ENCODE assay signal across 13 mouse cellular contexts in the genomic region with DNA sequence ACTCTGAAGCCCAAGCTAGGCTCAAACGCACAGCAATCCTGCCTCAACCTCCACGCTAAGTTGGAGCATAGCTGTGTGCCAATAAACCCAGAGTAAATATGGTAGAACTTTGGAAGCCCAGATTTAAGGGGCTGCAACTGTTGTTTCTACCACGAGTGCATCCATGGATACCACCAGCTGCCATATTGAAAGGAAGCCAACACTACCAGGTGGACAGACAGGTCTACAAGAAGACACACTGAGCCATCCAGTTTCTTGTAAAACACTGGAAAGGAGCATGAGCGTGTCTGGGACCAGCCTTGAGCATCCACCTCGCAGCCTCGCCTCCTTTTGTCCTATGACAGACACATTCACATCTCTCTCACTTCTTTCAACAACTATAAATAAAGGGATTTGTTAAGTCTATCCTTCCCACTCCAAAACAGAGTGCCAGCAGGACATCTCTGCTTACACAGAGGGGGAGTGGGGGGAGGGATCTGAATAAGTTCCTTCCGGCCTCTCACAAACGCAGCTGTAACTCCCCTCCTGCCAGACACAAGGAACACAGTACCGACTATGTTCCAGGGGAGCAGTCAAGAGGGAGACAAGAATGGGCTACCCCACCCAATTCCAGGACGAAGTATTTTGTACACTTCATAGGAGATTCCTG.
DNase-seq lines count a peak whose midpoint lies in the region; ATAC-seq lines count a peak whose summit lies in the region.
"Had no signal": no experiment of that assay in that cellular context is flagged by ENCODE, and none has a peak within 500 bp of the region (broad histone marks: within the 10 kb centered on the region; RNA-seq: fewer than 3 reads in every experiment).

No protein-coding gene starts in this region.

- peaks cover 60% of the 10 kb centered on the region for H3K4me1 ChIP-seq in heart, embryonic 10.5 days
- peaks cover 78% of the 10 kb centered on the region for H3K4me1 ChIP-seq in heart, embryonic 12.5 days (replicated peaks)
- H3K4me1 ChIP-seq in lung, embryonic 16.5 days (replicated peaks; ENCODE audit: control insufficient read depth, insufficient read depth, low read length), result peaks cover 31% of the 10 kb centered on the region
- H3K4me1 ChIP-seq in forebrain, embryonic 14.5 days (ENCODE audit: control insufficient read depth, insufficient read depth, low read length), result 0 out of 2 replicates have a peak, but pooled peaks cover 6% of the 10 kb centered on the region

- peak overlapping the region; percentile 42; the same call in 1 of the 2 replicates for H3K27ac ChIP-seq in heart, embryonic 10.5 days
- H3K27ac ChIP-seq in heart, embryonic 12.5 days (ENCODE audit: poor library complexity, severe bottlenecking), result no peak overlapping the region
- H3K27ac ChIP-seq in lung, embryonic 16.5 days (ENCODE audit: low read length), result peak overlapping the region; percentile 53; the same call in 1 of the 2 replicates
- no peak overlapping the region for H3K27ac ChIP-seq in forebrain, embryonic 14.5 days (ENCODE audit: low read depth, low read length)
- H3K27ac ChIP-seq: limb, embryonic 15.5 days had no signal

- H3K9ac ChIP-seq in heart, embryonic 12.5 days, result no peak overlapping the region
- H3K9ac ChIP-seq in lung, embryonic 16.5 days (ENCODE audit: low read length), result no peak overlapping the region
- no peak overlapping the region for H3K9ac ChIP-seq in forebrain, embryonic 14.5 days (ENCODE audit: low read length)
- H3K9ac ChIP-seq: limb, embryonic 15.5 days had no signal

- H3K9me3 ChIP-seq in heart, embryonic 10.5 days, result no peaks in the 10 kb centered on the region
- no peaks in the 10 kb centered on the region for H3K9me3 ChIP-seq in heart, embryonic 12.5 days (replicated peaks)
- no peaks in the 10 kb centered on the region for H3K9me3 ChIP-seq in lung, embryonic 16.5 days (ENCODE audit: control insufficient read depth, low read length)
- H3K9me3 ChIP-seq in forebrain, embryonic 14.5 days (replicated peaks; ENCODE audit: control insufficient read depth, low read length), result no peaks in the 10 kb centered on the region
- H3K9me3 ChIP-seq: limb, embryonic 15.5 days had no signal

- no peak overlapping the region for H3K4me2 ChIP-seq in heart, embryonic 12.5 days
- no peak overlapping the region for H3K4me2 ChIP-seq in lung, embryonic 16.5 days (ENCODE audit: low read depth, low read length)
- no peak overlapping the region for H3K4me2 ChIP-seq in forebrain, embryonic 14.5 days (ENCODE audit: low read length)
- H3K4me2 ChIP-seq: limb, embryonic 15.5 days had no signal

- no peak overlapping the region for H3K4me3 ChIP-seq in heart, embryonic 10.5 days
- no peak overlapping the region for H3K4me3 ChIP-seq in heart, embryonic 12.5 days
- no peak overlapping the region for H3K4me3 ChIP-seq in lung, embryonic 16.5 days (ENCODE audit: low read length)
- no peak overlapping the region for H3K4me3 ChIP-seq in forebrain, embryonic 14.5 days (ENCODE audit: low read depth, low read length)
- H3K4me3 ChIP-seq: limb, embryonic 15.5 days had no signal

- no peaks in the 10 kb centered on the region for H3K27me3 ChIP-seq in heart, embryonic 10.5 days (ENCODE audit: insufficient read depth, poor library complexity, severe bottlenecking)
- no peaks in the 10 kb centered on the region for H3K27me3 ChIP-seq in heart, embryonic 12.5 days (replicated peaks)
- H3K27me3 ChIP-seq in lung, embryonic 16.5 days (ENCODE audit: control insufficient read depth, insufficient read depth, low read depth, low read length), result no peaks in the 10 kb centered on the region
- H3K27me3 ChIP-seq in forebrain, embryonic 14.5 days (replicated peaks; ENCODE audit: control insufficient read depth, insufficient read depth, low read length), result no peaks in the 10 kb centered on the region
- H3K27me3 ChIP-seq: limb, embryonic 15.5 days had no signal

- ATAC-seq in heart, embryonic 12.5 days (ENCODE audit: insufficient number of reproducible peaks, low FRiP score), result no peak
- ATAC-seq in lung, embryonic 16.5 days (ENCODE audit: low read depth), result peak; percentile 72
- peak; percentile 52; the same call in 1 of the 2 replicates for ATAC-seq in forebrain, embryonic 14.5 days
- ATAC-seq: CD4-positive, CD25-positive, alpha-beta regulatory T cell, adult 4 months had no signal

- 64% methylated on average over 10 of the region's 10 CpGs for WGBS in heart, embryonic 10.5 days
- WGBS in heart, embryonic 12.5 days, result 68% methylated on average over 10 of the region's 10 CpGs
- WGBS in lung, embryonic 16.5 days, result 42% methylated on average over 10 of the region's 10 CpGs
- 37% methylated on average over 10 of the region's 10 CpGs for WGBS in forebrain, embryonic 14.5 days

- 0 out of 2 replicates have a peak, but pooled peaks cover 2% of the 10 kb centered on the region for H3K36me3 ChIP-seq in heart, embryonic 10.5 days
- peaks cover 3% of the 10 kb centered on the region; the same call in 1 of the 2 replicates for H3K36me3 ChIP-seq in heart, embryonic 12.5 days
- H3K36me3 ChIP-seq in lung, embryonic 16.5 days (ENCODE audit: control insufficient read depth, insufficient read depth, low read length), result no peaks in the 10 kb centered on the region
- H3K36me3 ChIP-seq in forebrain, embryonic 14.5 days (ENCODE audit: control insufficient read depth, insufficient read depth, low read length), result no peaks in the 10 kb centered on the region

- DNase-seq in heart, embryonic 10.5 days (ENCODE audit: low spot score), result no peak
- no peak for DNase-seq in lung, postnatal 14 days
- peak; percentile 99 for DNase-seq in R1 (ENCODE audit: low read depth, low spot score)
- DNase-seq in forebrain, embryonic 14.5 days (ENCODE audit: low spot score), result peak; percentile 40
- no peak for DNase-seq in neural tube, embryonic 10.5 days (ENCODE audit: extremely low spot score, low spot score)
- DNase-seq in thymus, postnatal 4 days, result no peak
- DNase-seq: adrenal gland, postnatal 14 days; kidney, adult 8-10 months; right cerebral cortex, postnatal 4 days had no signal

Comparison
In these comparisons a context has a peak if more than half of its experiments do, and no peak if none do; other contexts are left out.
1. H3K27ac ChIP-seq: peak in heart, embryonic 10.5 days (single experiment) and lung, embryonic 16.5 days (single experiment); none in heart, embryonic 12.5 days (single experiment) and forebrain, embryonic 14.5 days (single experiment).
2. DNase-seq: peak in R1 (single experiment) and forebrain, embryonic 14.5 days (single experiment); none in heart, embryonic 10.5 days (single experiment), lung, postnatal 14 days (single experiment), neural tube, embryonic 10.5 days (single experiment) and thymus, postnatal 4 days (single experiment).